Mouse (Mus musculus) cortical plate, adult 2 months (tissue): Measurements from ENCODE around the gene Jade1. TPM values are rescaled to one million over a fixed set of nuclear protein-coding genes. Genes with fewer than 3 reads are reported as not detected.

ENCODE experiments used
- H3K27ac ChIP-seq: fragments of 200-500 bp; 2 replicates; pipeline ENCODE4 v1.5.1; 2012; ENCODE audit warnings: low read length, control low read depth, inconsistent platforms; ENCODE audit not compliant: insufficient read depth
- H3K4me1 ChIP-seq: fragments of 200-500 bp; 2 replicates; pipeline ENCODE4 v1.6.1; 2011; ENCODE audit warnings: low read length; ENCODE audit not compliant: control insufficient read depth, insufficient read depth
- H3K4me3 ChIP-seq: fragments of 200-500 bp; 2 replicates; pipeline ENCODE4 v1.5.1; 2011; ENCODE audit warnings: mild to moderate bottlenecking, low read length, control low read depth; ENCODE audit not compliant: insufficient read depth
- CTCF ChIP-seq: fragments of 200-500 bp; IDR thresholded peaks from 2 replicates; pipeline ENCODE4 v1.5.1; 2011; ENCODE audit warnings: mild to moderate bottlenecking, control low read depth, low read length; ENCODE audit not compliant: insufficient read depth; ENCODE audit errors: extremely low read depth
- POLR2A ChIP-seq: fragments of 200-500 bp; IDR thresholded peaks from 2 replicates; pipeline ENCODE4 v1.6.1; 2011; ENCODE audit warnings: mild to moderate bottlenecking, low read length, control low read depth; ENCODE audit not compliant: insufficient read depth; ENCODE audit errors: extremely low read depth
- polyA plus RNA-seq: library from polyadenylated mRNA; depleted of rRNA; stranded (reverse); fragments of >200 nt; gene quantifications from 2 replicates; pipeline ENCODE4 v1.2.3, GENCODE M21; 2012

Jade1 gene
- polyA plus RNA-seq, 1 experiment = 30.9 TPM

GRCm38 (mm10) chr3:41574208-41574607 is 18.7 kb downstream of the Jade1 start:
- no peak overlapping the region for H3K4me3 ChIP-seq
- TF ChIP-seq CTCF (no peak), POLR2A (no peak)
- no peak overlapping the region for H3K27ac ChIP-seq
- peaks cover 1% of the 10 kb centered on the region for H3K4me1 ChIP-seq

- no peak overlapping the region for H3K4me3 ChIP-seq
- TF ChIP-seq POLR2A (no peak), CTCF (no peak)
- no peak overlapping the region; the same call in 1 of the 2 replicates for H3K27ac ChIP-seq
- peaks cover 1% of the 10 kb centered on the region for H3K4me1 ChIP-seq
Measured at GRCm38 (mm10) chr3:41574720-41575435, 19.3 kb downstream of the Jade1 start.

GRCm38 (mm10) chr3:41575971-41576370 is 20.4 kb downstream of the Jade1 start:
- H3K4me3 ChIP-seq = no peak overlapping the region
- TF ChIP-seq POLR2A (no peak), CTCF (no peak)
- H3K4me1 ChIP-seq = peaks cover 3% of the 10 kb centered on the region
- no peak overlapping the region for H3K27ac ChIP-seq

- H3K27ac ChIP-seq = no peak overlapping the region
- TF ChIP-seq CTCF = no peak
- TF ChIP-seq POLR2A = no peak
- peaks cover 3% of the 10 kb centered on the region for H3K4me1 ChIP-seq
- no peak overlapping the region for H3K4me3 ChIP-seq
Measured at GRCm38 (mm10) chr3:41577240-41577639, 21.7 kb downstream of the Jade1 start.

DNA sequence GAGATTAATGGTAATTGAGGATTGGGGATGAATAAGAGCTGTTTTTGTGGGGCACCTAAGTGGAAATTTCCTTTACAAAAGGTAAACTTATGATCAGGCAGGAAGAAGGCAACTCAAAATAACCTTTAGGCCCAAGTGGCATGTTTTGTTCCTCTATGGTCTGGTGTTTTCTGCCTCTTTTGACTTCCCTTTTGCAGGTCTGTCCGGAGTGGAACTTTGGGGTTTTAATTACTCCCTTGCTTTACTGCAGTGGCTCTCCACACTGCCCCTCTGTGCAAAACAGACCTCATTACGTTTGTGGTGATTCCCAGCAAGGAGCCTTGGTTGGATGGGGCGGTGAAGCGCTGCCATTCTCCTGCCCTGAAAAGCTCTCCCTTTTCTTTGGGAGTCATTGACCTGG is 24.3 kb downstream of the Jade1 start:
- no peak for TF ChIP-seq POLR2A
- no peak for TF ChIP-seq CTCF
- Histone ChIP-seq H3K4me1 (peaks cover 1% of the 10 kb centered on the region), H3K27ac (no peak overlapping the region), H3K4me3 (no peak overlapping the region)

DNA sequence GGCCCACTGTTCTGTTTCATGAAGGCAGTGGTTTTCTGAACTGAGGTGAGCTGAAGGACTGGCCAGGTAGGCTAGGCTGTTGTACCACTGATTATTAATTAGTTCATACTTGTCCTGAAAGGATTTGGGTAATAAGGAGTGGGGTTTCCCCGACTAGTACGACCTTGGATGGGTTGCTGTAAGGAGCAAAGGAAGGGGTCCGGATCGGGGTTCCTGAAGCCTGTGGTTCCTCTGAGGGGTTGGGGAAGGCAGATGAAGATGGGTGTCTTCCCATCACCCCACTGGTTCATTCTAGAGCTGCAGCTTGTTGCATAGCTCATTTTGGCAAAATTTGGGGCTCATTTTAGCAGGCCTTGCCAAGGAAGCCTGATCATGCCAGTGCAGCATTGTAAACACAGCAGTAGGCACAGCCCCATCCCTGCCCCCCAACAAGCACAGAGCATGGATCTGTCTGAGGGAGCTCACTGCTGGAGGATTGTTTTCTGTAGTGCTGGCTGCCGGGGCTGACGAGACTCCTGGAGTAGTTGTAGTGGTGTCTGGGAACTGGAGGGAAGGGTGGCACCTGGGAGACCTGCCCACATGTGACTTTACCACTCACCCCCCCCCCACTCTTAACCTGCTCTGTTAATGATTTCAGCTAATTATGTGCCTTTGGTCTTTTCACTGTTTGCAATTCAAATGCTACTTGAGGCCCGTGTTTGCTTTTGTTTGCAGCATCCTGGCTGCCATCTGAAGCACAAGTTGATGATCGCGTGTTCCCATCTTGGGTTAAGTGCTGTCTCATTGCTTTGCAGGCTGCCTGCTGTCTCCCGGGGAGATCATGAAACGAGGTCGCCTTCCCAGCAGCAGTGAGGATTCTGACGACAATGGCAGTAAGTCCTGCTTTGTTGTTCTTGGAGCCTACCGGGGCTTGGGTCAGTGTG is 25.1 kb downstream of the Jade1 start:
- TF ChIP-seq CTCF (no peak), POLR2A (no peak)
- Histone ChIP-seq H3K27ac (no peak overlapping the region; the same call in 1 of the 2 replicates), H3K4me1 (peaks cover 1% of the 10 kb centered on the region), H3K4me3 (no peak overlapping the region)

- peaks cover 1% of the 10 kb centered on the region for H3K4me1 ChIP-seq
- no peak overlapping the region for H3K4me3 ChIP-seq
- no peak overlapping the region for H3K27ac ChIP-seq
- no peak for TF ChIP-seq CTCF
- TF ChIP-seq POLR2A = no peak
Measured at GRCm38 (mm10) chr3:41581436-41581835, 25.9 kb downstream of the Jade1 start.

GRCm38 (mm10) chr3:41582256-41582655 is 26.7 kb downstream of the Jade1 start:
- Histone ChIP-seq H3K4me1 (peaks cover 4% of the 10 kb centered on the region), H3K27ac (no peak overlapping the region), H3K4me3 (no peak overlapping the region)
- TF ChIP-seq POLR2A = no peak
- no peak for TF ChIP-seq CTCF

DNA sequence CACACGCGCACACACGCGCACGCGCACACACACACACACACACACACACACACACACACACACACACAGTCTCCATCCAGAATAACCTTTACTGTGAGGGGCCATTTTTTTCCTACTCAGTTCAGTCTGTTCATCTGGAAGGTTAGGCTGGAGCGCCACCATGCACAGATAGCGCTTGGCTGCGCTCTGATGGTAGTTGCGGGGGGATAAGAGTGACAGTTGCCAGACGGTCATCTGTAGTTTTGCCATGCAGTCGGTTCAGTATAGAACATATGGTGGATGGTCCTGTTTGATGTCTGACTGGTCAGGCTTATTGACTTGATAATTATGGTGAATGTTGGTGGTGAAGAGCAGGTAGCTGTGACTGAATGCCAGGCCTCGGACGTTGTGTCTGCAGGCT is 27.6 kb downstream of the Jade1 start:
- TF ChIP-seq POLR2A (no peak), CTCF (no peak)
- no peak overlapping the region for H3K4me3 ChIP-seq
- H3K27ac ChIP-seq = 0 out of 2 replicates have a peak overlapping the region, but pooled peaks have one; percentile 5
- peaks cover 4% of the 10 kb centered on the region for H3K4me1 ChIP-seq
